Mouse (Mus musculus) MEL (cell line): Measurements from ENCODE around the gene Mfsd2b. TPM values are rescaled to one million over a fixed set of nuclear protein-coding genes. Genes with fewer than 3 reads are reported as not detected.

Source experiments
- DNase-seq: peaks from one replicate; pipeline ENCODE4 v3.0.0; 2011; ENCODE audit warnings: low read depth, low spot score
- H3K27ac ChIP-seq: 2 replicates; pipeline ENCODE4 v1.5.1; 2012; ENCODE audit warnings: low read depth, mild to moderate bottlenecking, control low read depth, low read length, moderate library complexity; ENCODE audit not compliant: control insufficient read depth
- H3K27me3 ChIP-seq, 2 experiments: fragments of 150-350 bp in 1 of 2; sonication (generic) in 1 of 2; 2 replicates each; pipeline ENCODE4 v1.6.1; 2012; ENCODE audit warnings: low read length in 2 of 2, mild to moderate bottlenecking in 2 of 2, improper control_type of control experiment in 1 of 2, moderate library complexity in 1 of 2; ENCODE audit not compliant: insufficient read depth in 2 of 2, control insufficient read depth in 1 of 2
- H3K36me3 ChIP-seq, 2 experiments: 2 replicates each; pipeline ENCODE4 v1.6.1; 2012 to 2014; ENCODE audit warnings: low read length in 2 of 2, improper control_type of control experiment in 1 of 2, inconsistent platforms in 1 of 2, mild to moderate bottlenecking in 1 of 2; ENCODE audit not compliant: insufficient read depth in 2 of 2, control insufficient read depth in 1 of 2
- H3K4me1 ChIP-seq, 2 experiments: fragments of 150-350 bp in 1 of 2; sonication (generic) in 1 of 2; 2 replicates each; pipeline ENCODE4 v1.6.1; 2012; ENCODE audit warnings: low read length in 2 of 2, improper control_type of control experiment in 1 of 2, mild to moderate bottlenecking in 1 of 2; ENCODE audit not compliant: insufficient read depth in 2 of 2, control insufficient read depth in 1 of 2
- H3K4me3 ChIP-seq, 2 experiments: fragments of 150-350 bp in 1 of 2; sonication (generic) in 1 of 2; 2 replicates each; pipeline ENCODE4 v1.5.1; 2012; ENCODE audit warnings: low read depth in 2 of 2, low read length in 2 of 2, mild to moderate bottlenecking in 2 of 2, moderate library complexity in 2 of 2, control low read depth in 1 of 2, improper control_type of control experiment in 1 of 2; ENCODE audit not compliant: control insufficient read depth in 1 of 2, insufficient read depth in 1 of 2
- H3K79me2 ChIP-seq: 2 replicates; pipeline ENCODE4 v1.6.1; 2012; ENCODE audit warnings: mild to moderate bottlenecking, low read length, moderate library complexity; ENCODE audit not compliant: control insufficient read depth, poor library complexity, insufficient read depth
- H3K9ac ChIP-seq: 2 replicates; pipeline ENCODE4 v1.6.1; 2012; ENCODE audit warnings: low read depth, mild to moderate bottlenecking, control low read depth, low read length, moderate library complexity; ENCODE audit not compliant: control insufficient read depth, poor library complexity, severe bottlenecking
- H3K9me3 ChIP-seq: fragments of 150-350 bp; sonication (generic); replicated peaks from 2 replicates; pipeline ENCODE4 v1.6.1; 2012; ENCODE audit warnings: mild to moderate bottlenecking, low read length, improper control_type of control experiment, moderate library complexity; ENCODE audit not compliant: insufficient read depth
- CTCF ChIP-seq, 3 experiments: IDR thresholded peaks in 2 of 3; conservative IDR thresholded peaks in 1 of 3; 2 replicates each; pipeline ENCODE4 v1.5.1; 2011 to 2012; ENCODE audit warnings: low read length in 3 of 3, low read depth in 2 of 3, mild to moderate bottlenecking in 2 of 3, improper control_type of control experiment in 1 of 3, inconsistent platforms in 1 of 3, mixed read lengths in 1 of 3, moderate library complexity in 1 of 3; ENCODE audit not compliant: control insufficient read depth in 1 of 3, insufficient read depth in 1 of 3, poor library complexity in 1 of 3, severe bottlenecking in 1 of 3
- E2F4 ChIP-seq: IDR thresholded peaks from 2 replicates; pipeline ENCODE4 v1.6.1; 2011; ENCODE audit warnings: low read depth, low read length, improper control_type of control experiment, borderline replicate concordance
- EP300 ChIP-seq, 2 experiments: IDR thresholded peaks; 2 replicates each; pipeline ENCODE4 v1.6.1; 2011; ENCODE audit warnings: improper control_type of control experiment in 2 of 2, low read length in 2 of 2, low read depth in 1 of 2, mild to moderate bottlenecking in 1 of 2
- KAT2A ChIP-seq: conservative IDR thresholded peaks from 2 replicates; pipeline ENCODE4 v1.6.1; 2012; ENCODE audit warnings: low read depth, low read length, improper control_type of control experiment, inconsistent platforms
- MAFK ChIP-seq: IDR thresholded peaks from 2 replicates; pipeline ENCODE4 v1.6.1; 2011; ENCODE audit warnings: low read depth, mild to moderate bottlenecking, low read length, improper control_type of control experiment, borderline replicate concordance
- MAX ChIP-seq: IDR thresholded peaks from 2 replicates; pipeline ENCODE4 v1.6.1; 2011; ENCODE audit warnings: low read length, improper control_type of control experiment
- MYB ChIP-seq: IDR thresholded peaks from 2 replicates; pipeline ENCODE4 v1.6.1; 2011; ENCODE audit warnings: mild to moderate bottlenecking, low read depth, low read length, improper control_type of control experiment
- NRF1 ChIP-seq: IDR thresholded peaks from 2 replicates; pipeline ENCODE4 v1.6.1; 2014; ENCODE audit warnings: low read depth, mild to moderate bottlenecking, inconsistent platforms, low read length, improper control_type of control experiment, moderate library complexity; ENCODE audit not compliant: poor library complexity, insufficient read depth, severe bottlenecking
- TAL1 ChIP-seq: IDR thresholded peaks from 2 replicates; pipeline ENCODE4 v1.6.1; 2012; ENCODE audit warnings: mild to moderate bottlenecking, inconsistent platforms, low read length, moderate library complexity, mixed read lengths
- TBP ChIP-seq: IDR thresholded peaks from 2 replicates; pipeline ENCODE4 v1.8.0; 2011; ENCODE audit warnings: low read depth, low read length, improper control_type of control experiment
- TCF12 ChIP-seq: IDR thresholded peaks from 2 replicates; pipeline ENCODE4 v1.6.1; 2014; ENCODE audit warnings: low read depth, mild to moderate bottlenecking, inconsistent platforms, low read length, improper control_type of control experiment, moderate library complexity
- USF1 ChIP-seq: IDR thresholded peaks from 2 replicates; pipeline ENCODE4 v1.6.1; 2014; ENCODE audit warnings: low read depth, mild to moderate bottlenecking, inconsistent platforms, low read length, improper control_type of control experiment, moderate library complexity
- ZNF384 ChIP-seq: IDR thresholded peaks from 2 replicates; pipeline ENCODE4 v1.6.1; 2012; ENCODE audit warnings: low read depth, mild to moderate bottlenecking, inconsistent platforms, low read length, improper control_type of control experiment
- polyA plus RNA-seq, 2 experiments: library from polyadenylated mRNA; stranded (reverse) in 1 of 2; unstranded in 1 of 2; fragments of >175 nt in 1 of 2; fragments of >200 nt in 1 of 2; gene quantifications; 2 replicates each; pipeline versions ENCODE4 v1.2.1 to v1.2.4; 2012; ENCODE audit warnings: low replicate concordance in 2 of 2, low read depth in 1 of 2; ENCODE audit not compliant: insufficient read length in 2 of 2, insufficient read depth in 1 of 2, missing spikeins in 1 of 2
- total RNA-seq: library from RNA; depleted of rRNA; stranded (reverse); fragments of 300-350 nt; gene quantifications from 2 replicates; pipeline ENCODE4 v1.2.3, GENCODE M21; 2012

Mfsd2b gene
- total and polyA plus RNA-seq, 3 experiments: 31.9 to 117 TPM; not detected in 1

- Histone ChIP-seq H3K27ac (no peak overlapping the region), H3K9me3 (no peaks in the 10 kb centered on the region), H3K4me1 (peaks cover 0 to 19% of the 10 kb centered on the region in 2 experiments; a peak in 2 of 4 replicates), H3K27me3 (no peaks in the 10 kb centered on the region), H3K9ac (0 out of 2 replicates have a peak overlapping the region, but pooled peaks have one; percentile 62), H3K36me3 (peaks cover 0 to 11% of the 10 kb centered on the region in 2 experiments; a peak in 2 of 4 replicates), H3K79me2 (peaks cover 11% of the 10 kb centered on the region), H3K4me3 (peak overlapping the region; percentile 76 to 90; a peak in 3 of 4 replicates)
- peak; percentile 84 for DNase-seq
- 0 out of 2 replicates have a peak, but pooled peaks have one; percentile 13 for TF ChIP-seq TBP
- TF ChIP-seq USF1: no peak
Measured at GRCm38 (mm10) chr12:4840010-4840409, 34.1 kb downstream of the Mfsd2b start.

- Histone ChIP-seq H3K36me3 (no peaks in the 10 kb centered on the region; a peak in 1 of 4 replicates), H3K79me2 (no peaks in the 10 kb centered on the region; the same call in 1 of the 2 replicates), H3K27ac (no peak overlapping the region), H3K9ac (no peak overlapping the region), H3K9me3 (no peaks in the 10 kb centered on the region), H3K27me3 (no peaks in the 10 kb centered on the region), H3K4me3 (no peak overlapping the region), H3K4me1 (peaks cover 0 to 7% of the 10 kb centered on the region in 2 experiments; a peak in 2 of 4 replicates)
- TF ChIP-seq MYB (no peak), ZNF384 (no peak), TAL1 (no peak), CTCF (IDR thresholded peaks at IDR 0.05 in 2 of 3, conservative IDR thresholded peaks at IDR 0.05 in 1 of 3; ENCODE audit: control insufficient read depth in 1 of 3, insufficient read depth in 1 of 3, low read depth in 2 of 3, low read length in 3 of 3, poor library complexity in 1 of 3, severe bottlenecking in 1 of 3) (no peak), TCF12 (no peak), NRF1 (no peak), USF1 (no peak), E2F4 (no peak)
- DNase-seq: no peak
Measured at GRCm38 (mm10) chr12:4836959-4837358, 37.2 kb downstream of the Mfsd2b start.

- Histone ChIP-seq H3K4me1 (no peaks in the 10 kb centered on the region), H3K9me3 (no peaks in the 10 kb centered on the region), H3K79me2 (no peaks in the 10 kb centered on the region), H3K27ac (no peak overlapping the region), H3K27me3 (no peaks in the 10 kb centered on the region), H3K9ac (no peak overlapping the region), H3K36me3 (peaks cover 0 to 4% of the 10 kb centered on the region in 2 experiments; a peak in 1 of 4 replicates), H3K4me3 (no peak overlapping the region)
- DNase-seq: no peak
- TF ChIP-seq EP300 (IDR thresholded peaks at IDR 0.05; ENCODE audit: low read depth in 1 of 2, low read length in 2 of 2) (no peak), MAX (no peak), KAT2A (no peak), MAFK (no peak)
Measured at GRCm38 (mm10) chr12:4827256-4827655, 46.9 kb downstream of the Mfsd2b start.
